Mouse (Mus musculus): Measurements from ENCODE around the gene Hadhb.

- TF ChIP-seq CTCF (IDR thresholded peaks at IDR 0.05; ENCODE audit: low read depth), result no peak
- TF ChIP-seq EP300 (IDR thresholded peaks at IDR 0.05; ENCODE audit: low read depth), result no peak
Measured at GRCm38 (mm10) chr5:30233042-30233441, 78.0 kb downstream of the Hadhb start.

All from heart, postnatal 0 days (tissue).